Mouse (Mus musculus) liver, embryonic 18 days (tissue): ENCODE data around the gene Akap7. TPM values are rescaled to one million over a fixed set of nuclear protein-coding genes. Genes with fewer than 3 reads are reported as not detected.

Experiments
- polyA plus RNA-seq: library from polyadenylated mRNA; depleted of rRNA; stranded (reverse); fragments of >200 nt; gene quantifications from 2 replicates; pipeline ENCODE4 v1.2.3, GENCODE M21; 2012; rRNA removed

The Akap7 gene
- polyA plus RNA-seq: 9.1 and 9.5 TPM in 2 replicates

GRCm38 (mm10) chr10:25307770-25308169 lies at the start of gene Akap7:
Gene Akap7 (minus strand): TSS chr10:25307870.

Other genes with a start within 250 kb of the Akap7 start
- gene Epb41l2, start 51.9 kb upstream of the Akap7 start, polyA plus RNA-seq: 20.9 and 23.2 TPM in 2 replicates
- gene Smlr1, start 228.4 kb upstream of the Akap7 start, polyA plus RNA-seq: 72.4 and 86.4 TPM in 2 replicates